In genomic region chr8:94153451-94153850, GRCm38 (mm10) we compare ENCODE assay signal across 9 mouse cellular contexts. TPM values are rescaled to one million over a fixed set of nuclear protein-coding genes. Genes with fewer than 3 reads are reported as not detected.
DNase-seq lines count a peak whose midpoint lies in the region; ATAC-seq and TF ChIP-seq lines count a peak whose summit lies in the region.
"Had no signal": no experiment of that assay in that cellular context is flagged by ENCODE, and none has a peak within 500 bp of the region (broad histone marks: within the 10 kb centered on the region; RNA-seq: fewer than 3 reads in every experiment).

No protein-coding gene starts in this region.

- no peak for TF ChIP-seq POLR2A in cortical plate, adult 2 months (IDR thresholded peaks at IDR 0.05; ENCODE audit: extremely low read depth, insufficient read depth, low read length)
- no peak for TF ChIP-seq POLR2A in olfactory bulb, adult 2 months (IDR thresholded peaks at IDR 0.05; ENCODE audit: insufficient read depth, low read depth, low read length)

- H3K4me1 ChIP-seq in megakaryocyte, embryonic 14.5 days: peaks cover 34% of the 10 kb centered on the region
- peaks cover 2% of the 10 kb centered on the region; the same call in 1 of the 2 replicates for H3K4me1 ChIP-seq in cortical plate, adult 2 months (ENCODE audit: control insufficient read depth, insufficient read depth, low read length)
- H3K4me1 ChIP-seq in hindbrain, embryonic 14.5 days (replicated peaks; ENCODE audit: control insufficient read depth, insufficient read depth, low read length): peaks cover 17% of the 10 kb centered on the region
- H3K4me1 ChIP-seq in olfactory bulb, adult 2 months (ENCODE audit: control insufficient read depth, insufficient read depth, low read length): peaks cover 15% of the 10 kb centered on the region
- H3K4me1 ChIP-seq in kidney, embryonic 16.5 days (ENCODE audit: insufficient read depth, low read length): peaks cover 12% of the 10 kb centered on the region

- H3K4me2 ChIP-seq in hindbrain, embryonic 14.5 days (replicated peaks): peak overlapping the region; percentile 77
- no peak overlapping the region for H3K4me2 ChIP-seq in kidney, embryonic 16.5 days (replicated peaks; ENCODE audit: low read depth, low read length)

- H3K27me3 ChIP-seq in megakaryocyte, embryonic 14.5 days (replicated peaks): peaks cover 56% of the 10 kb centered on the region
- no peaks in the 10 kb centered on the region for H3K27me3 ChIP-seq in hindbrain, embryonic 14.5 days (ENCODE audit: control insufficient read depth, insufficient read depth, low read length)
- peaks cover 13% of the 10 kb centered on the region; the same call in 1 of the 2 replicates for H3K27me3 ChIP-seq in kidney, embryonic 16.5 days (ENCODE audit: insufficient read depth, low read length)

- H3K9ac ChIP-seq in hindbrain, embryonic 14.5 days: peak overlapping the region; percentile 55
- no peak overlapping the region for H3K9ac ChIP-seq in kidney, embryonic 16.5 days (replicated peaks; ENCODE audit: low read length)

- no peak for TF ChIP-seq CTCF in cortical plate, adult 2 months (IDR thresholded peaks at IDR 0.05; ENCODE audit: extremely low read depth, insufficient read depth, low read length)
- TF ChIP-seq CTCF in olfactory bulb, adult 2 months (IDR thresholded peaks at IDR 0.05; ENCODE audit: insufficient read depth, low read depth, low read length): no peak

- H3K36me3 ChIP-seq in megakaryocyte, embryonic 14.5 days (replicated peaks; ENCODE audit: low read length): no peaks in the 10 kb centered on the region
- H3K36me3 ChIP-seq in hindbrain, embryonic 14.5 days (replicated peaks; ENCODE audit: control insufficient read depth, insufficient read depth): no peaks in the 10 kb centered on the region
- no peaks in the 10 kb centered on the region for H3K36me3 ChIP-seq in kidney, embryonic 16.5 days (ENCODE audit: insufficient read depth, low read length)
- H3K36me3 ChIP-seq: liver, embryonic 13.5 days had no signal

- no peak for ATAC-seq in megakaryocyte, adult 5-6 weeks (ENCODE audit: poor library complexity, severe bottlenecking)
- ATAC-seq in hindbrain, embryonic 14.5 days (ENCODE audit: low FRiP score): no peak
- no peak for ATAC-seq in kidney, embryonic 16.5 days (ENCODE audit: low FRiP score, low TSS enrichment)
- ATAC-seq: activated CD4-positive, CD25-positive, alpha-beta regulatory T cell, adult 4 months had no signal

- H3K27ac ChIP-seq in cortical plate, adult 2 months (ENCODE audit: insufficient read depth, low read length): peak overlapping the region; percentile 94
- peak overlapping the region; percentile 57; the same call in 1 of the 2 replicates for H3K27ac ChIP-seq in hindbrain, embryonic 14.5 days
- H3K27ac ChIP-seq in olfactory bulb, adult 2 months (ENCODE audit: insufficient read depth, low read depth, low read length): peak overlapping the region; percentile 86
- no peak overlapping the region for H3K27ac ChIP-seq in kidney, embryonic 16.5 days (ENCODE audit: low read length)
- H3K27ac ChIP-seq: liver, embryonic 13.5 days had no signal

- no peak for DNase-seq in hindbrain, embryonic 14.5 days (ENCODE audit: low spot score)
- no peak for DNase-seq in gastrocnemius, adult 18-20 months (ENCODE audit: low spot score)
- DNase-seq: liver, embryonic 13.5 days had no signal

- H3K9me3 ChIP-seq in megakaryocyte, embryonic 14.5 days: no peaks in the 10 kb centered on the region
- no peaks in the 10 kb centered on the region for H3K9me3 ChIP-seq in hindbrain, embryonic 14.5 days (ENCODE audit: control insufficient read depth, low read length)
- no peaks in the 10 kb centered on the region for H3K9me3 ChIP-seq in kidney, embryonic 16.5 days (ENCODE audit: low read length)
- H3K9me3 ChIP-seq: liver, embryonic 13.5 days had no signal

- peak overlapping the region; percentile 71 for H3K4me3 ChIP-seq in megakaryocyte, embryonic 14.5 days (replicated peaks)
- H3K4me3 ChIP-seq in cortical plate, adult 2 months (ENCODE audit: insufficient read depth, low read length): peak overlapping the region; percentile 80
- peak overlapping the region; percentile 37 for H3K4me3 ChIP-seq in hindbrain, embryonic 14.5 days (replicated peaks; ENCODE audit: low read length)
- H3K4me3 ChIP-seq in olfactory bulb, adult 2 months (ENCODE audit: insufficient read depth, low read depth, low read length): peak overlapping the region; percentile 84
- no peak overlapping the region for H3K4me3 ChIP-seq in kidney, embryonic 16.5 days (ENCODE audit: low read length)

- whole genome bisulfite sequencing in hindbrain, embryonic 14.5 days: 25% methylated on average over 7 of the region's 7 CpGs
- WGBS in olfactory bulb, adult 2 months: 7% methylated on average over 7 of the region's 7 CpGs
- WGBS in kidney, embryonic 16.5 days: 23% methylated on average over 7 of the region's 7 CpGs

RNA-seq across cellular contexts. Expression of gene Mt3, which starts 1.0 kb away (rescaled TPM):
- not detected in 2 replicates for polyA plus RNA-seq in megakaryocyte, embryonic 14.5 days (2012; ENCODE audit: insufficient read depth, low replicate concordance)
- not detected in 2 replicates for total RNA-seq in megakaryocyte, adult 5-6 weeks (2015)
- total RNA-seq in megakaryocyte, adult 5-6 weeks (2017): not detected in 2 replicates
- polyA plus RNA-seq in cortical plate, adult 2 months (2012; rRNA removed): 1,778 and 1,863 TPM in 2 replicates
- polyA plus RNA-seq in hindbrain, embryonic 14.5 days (2014; fragmentation: Nextera tagmentation; extraction: Ambion mirVana): 215 and 245 TPM in 2 replicates
- not detected in 2 replicates for polyA plus RNA-seq in olfactory bulb, adult 2 months (2012; ENCODE audit: insufficient read depth, insufficient read length, low replicate concordance, missing spikeins)
- 1.6 and 3.0 TPM in 2 replicates for polyA plus RNA-seq in kidney, embryonic 16.5 days (2015; fragmentation: Nextera tagmentation; extraction: Ambion mirVana)
- 1 to 10 TPM in 1 of 2 experiments, under 1 TPM in 1; 0.78 to 1.8 TPM for total RNA-seq in gastrocnemius, adult 18-20 months (2021)
- polyA plus RNA-seq: activated CD4-positive, CD25-positive, alpha-beta regulatory T cell, adult 4 months had no signal

RNA-seq across cellular contexts. Expression of gene Mt4, which starts 16.5 kb away (rescaled TPM):
- polyA plus RNA-seq in megakaryocyte, embryonic 14.5 days (2012; ENCODE audit: insufficient read depth, low replicate concordance): not detected in 2 replicates
- total RNA-seq in megakaryocyte, adult 5-6 weeks (2015): not detected in 2 replicates
- not detected in 2 replicates for total RNA-seq in megakaryocyte, adult 5-6 weeks (2017)
- polyA plus RNA-seq in cortical plate, adult 2 months (2012; rRNA removed): not detected in 2 replicates
- not detected in 2 replicates for polyA plus RNA-seq in hindbrain, embryonic 14.5 days (2014; fragmentation: Nextera tagmentation; extraction: Ambion mirVana)
- not detected in 2 replicates for polyA plus RNA-seq in olfactory bulb, adult 2 months (2012; ENCODE audit: insufficient read depth, insufficient read length, low replicate concordance, missing spikeins)
- polyA plus RNA-seq in kidney, embryonic 16.5 days (2015; fragmentation: Nextera tagmentation; extraction: Ambion mirVana): not detected in 2 replicates
- total RNA-seq in gastrocnemius, adult 18-20 months (2021): not detected
- polyA plus RNA-seq: activated CD4-positive, CD25-positive, alpha-beta regulatory T cell, adult 4 months had no signal

RNA-seq across cellular contexts. Expression of gene Mt2, which starts 19.0 kb away (rescaled TPM):
- 368 and 523 TPM in 2 replicates for polyA plus RNA-seq in megakaryocyte, embryonic 14.5 days (2012; ENCODE audit: insufficient read depth, low replicate concordance)
- total RNA-seq in megakaryocyte, adult 5-6 weeks (2015): 0.76 and 2.8 TPM in 2 replicates
- total RNA-seq in megakaryocyte, adult 5-6 weeks (2017): 2.0 and 4.2 TPM in 2 replicates
- polyA plus RNA-seq in cortical plate, adult 2 months (2012; rRNA removed): 559 and 591 TPM in 2 replicates
- polyA plus RNA-seq in hindbrain, embryonic 14.5 days (2014; fragmentation: Nextera tagmentation; extraction: Ambion mirVana): 15.7 and 16.9 TPM in 2 replicates
- polyA plus RNA-seq in olfactory bulb, adult 2 months (2012; ENCODE audit: insufficient read depth, insufficient read length, low replicate concordance, missing spikeins): not detected in 2 replicates
- 143 and 167 TPM in 2 replicates for polyA plus RNA-seq in kidney, embryonic 16.5 days (2015; fragmentation: Nextera tagmentation; extraction: Ambion mirVana)
- 100 to 1,000 TPM in 1 of 2 experiments, 10 to 100 TPM in 1; 18.7 to 229 TPM for total RNA-seq in gastrocnemius, adult 18-20 months (2021)
- polyA plus RNA-seq: activated CD4-positive, CD25-positive, alpha-beta regulatory T cell, adult 4 months had no signal

RNA-seq across cellular contexts. Expression of gene Mt1, which starts 25.4 kb away (rescaled TPM):
- polyA plus RNA-seq in megakaryocyte, embryonic 14.5 days (2012; ENCODE audit: insufficient read depth, low replicate concordance): 627 and 878 TPM in 2 replicates
- 18.6 and 24.3 TPM in 2 replicates for total RNA-seq in megakaryocyte, adult 5-6 weeks (2015)
- 32.5 and 48.1 TPM in 2 replicates for total RNA-seq in megakaryocyte, adult 5-6 weeks (2017)
- polyA plus RNA-seq in cortical plate, adult 2 months (2012; rRNA removed): 1,137 and 1,412 TPM in 2 replicates
- 59.7 and 75.2 TPM in 2 replicates for polyA plus RNA-seq in hindbrain, embryonic 14.5 days (2014; fragmentation: Nextera tagmentation; extraction: Ambion mirVana)
- polyA plus RNA-seq in olfactory bulb, adult 2 months (2012; ENCODE audit: insufficient read depth, insufficient read length, low replicate concordance, missing spikeins): 885 TPM in 1 of 2 replicates, not detected in the other
- polyA plus RNA-seq in kidney, embryonic 16.5 days (2015; fragmentation: Nextera tagmentation; extraction: Ambion mirVana): 543 and 568 TPM in 2 replicates
- 100 to 1,000 TPM in 1 of 2 experiments, 10 to 100 TPM in 1; 22.5 to 181 TPM for total RNA-seq in gastrocnemius, adult 18-20 months (2021)

RNA-seq across cellular contexts. Expression of gene Bbs2, which starts 54.7 kb away (rescaled TPM):
- polyA plus RNA-seq in megakaryocyte, embryonic 14.5 days (2012; ENCODE audit: insufficient read depth, low replicate concordance): 0.30 and 0.71 TPM in 2 replicates
- 7.3 and 8.7 TPM in 2 replicates for total RNA-seq in megakaryocyte, adult 5-6 weeks (2015)
- total RNA-seq in megakaryocyte, adult 5-6 weeks (2017): 4.2 and 5.0 TPM in 2 replicates
- polyA plus RNA-seq in cortical plate, adult 2 months (2012; rRNA removed): 67.3 and 72.9 TPM in 2 replicates
- polyA plus RNA-seq in hindbrain, embryonic 14.5 days (2014; fragmentation: Nextera tagmentation; extraction: Ambion mirVana): 19.7 and 20.6 TPM in 2 replicates
- polyA plus RNA-seq in olfactory bulb, adult 2 months (2012; ENCODE audit: insufficient read depth, insufficient read length, low replicate concordance, missing spikeins): not detected in 2 replicates
- 13.5 and 15.6 TPM in 2 replicates for polyA plus RNA-seq in kidney, embryonic 16.5 days (2015; fragmentation: Nextera tagmentation; extraction: Ambion mirVana)
- 1 to 10 TPM; 2.2 to 2.5 TPM for total RNA-seq in gastrocnemius, adult 18-20 months (2021)

Comparison
In these comparisons a context has a peak if more than half of its experiments do, and no peak if none do; other contexts are left out.
1. RNA of gene Mt3, which starts 1.0 kb away (polyA plus RNA-seq): 1,778 to 1,863 TPM in cortical plate, adult 2 months and 215 to 245 TPM in hindbrain, embryonic 14.5 days; 1.6 to 3.0 TPM in kidney, embryonic 16.5 days, not detected in megakaryocyte, embryonic 14.5 days and not detected in olfactory bulb, adult 2 months; every median in the first group is over 10 times any median in the second.
2. RNA of gene Mt2, which starts 19.0 kb away (polyA plus RNA-seq): 559 to 591 TPM in cortical plate, adult 2 months, 368 to 523 TPM in megakaryocyte, embryonic 14.5 days, 143 to 167 TPM in kidney, embryonic 16.5 days and 15.7 to 16.9 TPM in hindbrain, embryonic 14.5 days; not detected in olfactory bulb, adult 2 months; every median in the first group is over 10 times any median in the second.